Mouse (Mus musculus): ENCODE measurements around the gene Tex9. TPM values are rescaled to one million over a fixed set of nuclear protein-coding genes. Genes with fewer than 3 reads are reported as not detected.
"Not testable (repeated sequence)": the region's sequence is repeated elsewhere in the genome, so short reads cannot be mapped to it uniquely, and the experiment has no call there.

Tex9 gene
- polyA plus RNA-seq, 1 experiment from 2014 or later: 32.6 TPM

DNA sequence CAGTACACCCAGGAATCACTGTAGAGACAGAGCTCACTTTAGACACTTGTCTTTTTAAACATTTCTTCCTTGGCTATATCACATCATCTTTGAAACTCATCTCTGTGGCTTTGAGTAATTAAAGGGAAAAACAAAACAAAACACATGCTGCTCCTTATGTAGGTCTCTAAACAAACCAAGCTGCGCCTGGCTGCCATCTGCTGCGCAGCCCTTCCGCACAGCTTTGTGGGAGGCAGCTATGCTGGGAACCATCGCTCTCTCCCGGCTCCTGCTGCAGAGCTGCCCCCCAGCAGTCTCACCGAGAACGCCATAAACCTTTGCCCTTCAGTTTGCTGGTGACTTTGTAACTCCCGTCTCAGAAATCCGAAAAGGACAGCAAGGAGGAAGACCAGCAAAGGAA is 16.5 kb downstream of the Tex9 start:
- Histone ChIP-seq H3K4me3 (no peak overlapping the region), H3K9me3 (no peaks in the 10 kb centered on the region), H3K27me3 (replicated peaks) (no peaks in the 10 kb centered on the region), H3K36me3 (replicated peaks) (0 out of 2 replicates have a peak, but pooled peaks cover 15% of the 10 kb centered on the region), H3K4me2 (no peak overlapping the region), H3K4me1 (no peaks in the 10 kb centered on the region), H3K27ac (no peak overlapping the region), H3K9ac (no peak overlapping the region)
- ATAC-seq (replicated peaks): no peak
- 92% methylated on average over 9 of the region's 9 CpGs for WGBS

DNA sequence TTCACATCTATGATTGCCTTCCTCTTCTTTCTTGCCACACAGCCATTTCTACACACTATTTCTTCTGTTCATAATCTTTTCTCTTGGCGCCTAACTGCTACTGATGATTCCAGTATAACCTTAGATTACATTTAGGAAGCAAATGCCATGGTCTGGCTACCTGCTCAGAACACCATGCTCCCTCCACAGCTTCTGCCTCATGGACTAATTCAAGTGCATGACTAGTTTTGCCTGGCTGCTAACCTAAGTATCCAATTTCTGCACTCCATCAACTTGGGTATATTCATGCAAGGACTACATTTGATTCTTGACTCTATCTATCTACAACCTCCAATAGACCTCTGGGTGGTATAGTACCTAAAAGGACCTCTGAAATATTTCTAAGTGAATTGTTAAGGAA is 22.2 kb downstream of the Tex9 start:
- Histone ChIP-seq H3K4me3 (no peak overlapping the region), H3K4me1 (no peaks in the 10 kb centered on the region), H3K27me3 (replicated peaks) (no peaks in the 10 kb centered on the region), H3K4me2 (no peak overlapping the region), H3K27ac (no peak overlapping the region), H3K36me3 (replicated peaks) (0 out of 2 replicates have a peak, but pooled peaks cover 6% of the 10 kb centered on the region), H3K9me3 (no peaks in the 10 kb centered on the region), H3K9ac (no peak overlapping the region)
- WGBS: 100% methylated on average over 1 of the region's 1 CpGs
- ATAC-seq (replicated peaks): no peak

DNA sequence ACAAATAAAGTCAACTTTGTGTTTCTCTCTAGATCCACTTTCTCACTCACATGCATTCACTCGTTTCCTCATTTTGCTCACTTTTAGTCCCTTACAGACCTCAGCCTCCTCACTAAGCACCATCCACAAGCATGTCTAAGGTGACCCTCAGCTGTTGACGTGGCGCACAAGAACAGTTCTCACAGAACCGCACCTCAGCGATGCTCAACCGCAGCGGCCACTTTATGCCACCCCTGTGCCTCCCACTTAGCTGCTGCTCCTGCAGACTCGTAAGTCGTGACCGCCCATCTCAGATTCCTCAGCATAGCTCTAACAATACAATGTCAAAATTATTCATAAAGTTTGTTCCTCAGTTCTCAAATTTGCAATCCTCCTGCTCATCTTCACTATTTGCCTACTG is 23.4 kb downstream of the Tex9 start:
- H3K9me3 ChIP-seq: no peaks in the 10 kb centered on the region
- H3K4me3 ChIP-seq: no peak overlapping the region
- H3K27me3 ChIP-seq (replicated peaks): no peaks in the 10 kb centered on the region
- H3K4me1 ChIP-seq: no peaks in the 10 kb centered on the region
- H3K9ac ChIP-seq: no peak overlapping the region
- WGBS: 93% methylated on average over 10 of the region's 10 CpGs
- no peak overlapping the region for H3K4me2 ChIP-seq
- no peak for ATAC-seq (replicated peaks)
- 0 out of 2 replicates have a peak, but pooled peaks cover 6% of the 10 kb centered on the region for H3K36me3 ChIP-seq (replicated peaks)
- H3K27ac ChIP-seq: no peak overlapping the region

DNA sequence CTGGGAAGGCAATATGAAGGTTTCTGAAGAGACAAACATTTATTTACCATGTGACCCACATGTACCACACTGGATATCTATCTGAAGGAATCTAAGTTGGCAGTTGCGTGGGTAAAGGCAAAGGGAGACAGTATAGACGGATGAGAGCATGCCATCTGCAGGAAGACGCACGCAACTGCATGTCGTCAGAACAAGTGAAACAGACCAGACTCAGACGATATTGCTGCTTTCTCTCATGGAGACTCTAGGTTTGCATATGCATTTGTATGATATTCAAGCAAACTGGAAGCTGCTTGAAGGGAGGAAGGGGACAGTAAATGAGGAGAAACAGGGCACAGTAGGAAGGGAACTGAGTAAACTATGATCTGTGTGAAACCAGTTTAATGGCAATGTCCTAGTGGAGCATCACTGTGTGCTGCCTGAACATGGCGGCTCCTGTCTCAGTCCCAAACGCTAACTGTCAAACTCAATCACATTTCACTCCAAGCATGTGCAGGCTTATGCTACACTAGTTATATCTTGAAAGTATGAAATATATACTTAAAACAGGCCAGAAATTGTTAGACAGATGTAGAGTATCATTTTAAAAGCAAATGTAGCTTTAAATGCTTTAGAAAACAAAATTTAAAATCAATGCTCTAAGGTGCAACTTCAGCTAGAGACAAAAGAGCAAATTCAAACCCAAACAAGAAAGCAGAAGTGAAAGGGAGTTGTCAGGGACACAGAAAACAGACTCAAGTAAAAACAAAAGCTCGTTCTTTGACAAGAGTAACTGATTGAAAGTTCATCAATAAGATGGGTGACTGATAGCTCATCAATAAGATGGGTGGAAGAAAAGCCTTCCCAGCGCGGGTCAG is 24.2 kb downstream of the Tex9 start:
- Histone ChIP-seq H3K4me2 (no peak overlapping the region), H3K36me3 (replicated peaks) (0 out of 2 replicates have a peak, but pooled peaks cover 4% of the 10 kb centered on the region), H3K4me3 (no peak overlapping the region), H3K27me3 (replicated peaks) (no peaks in the 10 kb centered on the region), H3K27ac (no peak overlapping the region), H3K9me3 (no peaks in the 10 kb centered on the region), H3K4me1 (no peaks in the 10 kb centered on the region), H3K9ac (no peak overlapping the region)
- WGBS: 71% methylated on average over 11 of the region's 11 CpGs
- ATAC-seq (replicated peaks): no peak

DNA sequence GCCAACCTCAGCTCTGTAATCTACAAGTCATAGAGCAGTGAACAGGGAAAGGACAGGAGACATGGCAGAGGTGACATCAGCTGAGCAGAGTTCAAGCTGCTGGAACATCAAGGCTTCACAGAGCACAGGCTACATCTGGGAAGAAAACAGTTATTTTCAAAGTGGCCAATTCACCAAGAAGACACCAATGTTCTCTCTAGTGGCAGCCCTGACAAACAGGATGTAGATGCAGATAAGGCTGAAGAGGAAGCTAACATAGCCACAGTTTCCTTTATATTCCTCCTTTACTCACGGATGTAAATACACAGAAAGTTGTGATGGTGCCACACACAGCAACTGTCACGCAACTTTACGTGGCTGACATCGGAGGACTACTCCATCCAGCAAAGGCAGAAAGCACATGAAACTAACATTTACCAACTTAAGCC is 26.2 kb downstream of the Tex9 start:
- H3K4me3 ChIP-seq: no peak overlapping the region
- no peak for ATAC-seq (replicated peaks)
- no peaks in the 10 kb centered on the region for H3K27me3 ChIP-seq (replicated peaks)
- 0 out of 2 replicates have a peak, but pooled peaks cover 3% of the 10 kb centered on the region for H3K36me3 ChIP-seq (replicated peaks)
- H3K4me2 ChIP-seq: no peak overlapping the region
- no peaks in the 10 kb centered on the region for H3K4me1 ChIP-seq
- H3K9me3 ChIP-seq: no peaks in the 10 kb centered on the region
- no peak overlapping the region for H3K9ac ChIP-seq
- no peak overlapping the region for H3K27ac ChIP-seq
- WGBS: 88% methylated on average over 4 of the region's 4 CpGs

GRCm38 (mm10) chr9:72464806-72465205 is 27.2 kb downstream of the Tex9 start:
- 95% methylated on average over 1 of the region's 1 CpGs for WGBS
- Histone ChIP-seq H3K36me3 (replicated peaks) (peaks cover 3% of the 10 kb centered on the region; the same call in 1 of the 2 replicates), H3K9ac (no peak overlapping the region), H3K4me2 (no peak overlapping the region), H3K27ac (no peak overlapping the region), H3K4me1 (no peaks in the 10 kb centered on the region), H3K27me3 (replicated peaks) (no peaks in the 10 kb centered on the region), H3K4me3 (no peak overlapping the region), H3K9me3 (no peaks in the 10 kb centered on the region)
- no peak for ATAC-seq (replicated peaks)

- Histone ChIP-seq H3K4me3 (no peak overlapping the region), H3K4me1 (no peaks in the 10 kb centered on the region), H3K9ac (no peak overlapping the region), H3K36me3 (replicated peaks) (peaks cover 3% of the 10 kb centered on the region; the same call in 1 of the 2 replicates), H3K4me2 (no peak overlapping the region), H3K27me3 (replicated peaks) (no peaks in the 10 kb centered on the region), H3K9me3 (no peaks in the 10 kb centered on the region), H3K27ac (no peak overlapping the region)
- ATAC-seq (replicated peaks): no peak
- 95% methylated on average over 2 of the region's 2 CpGs for WGBS
Measured at GRCm38 (mm10) chr9:72462427-72462826, 29.6 kb downstream of the Tex9 start.

GRCm38 (mm10) chr9:72460767-72461166 is 31.2 kb downstream of the Tex9 start:
- Histone ChIP-seq H3K4me1 (no peaks in the 10 kb centered on the region), H3K9me3 (no peaks in the 10 kb centered on the region), H3K4me3 (no peak overlapping the region), H3K27ac (no peak overlapping the region), H3K27me3 (replicated peaks) (no peaks in the 10 kb centered on the region), H3K4me2 (no peak overlapping the region), H3K36me3 (replicated peaks) (peaks cover 3% of the 10 kb centered on the region; the same call in 1 of the 2 replicates), H3K9ac (no peak overlapping the region)
- no peak for ATAC-seq (replicated peaks)
- 87% methylated on average over 3 of the region's 3 CpGs for WGBS

DNA sequence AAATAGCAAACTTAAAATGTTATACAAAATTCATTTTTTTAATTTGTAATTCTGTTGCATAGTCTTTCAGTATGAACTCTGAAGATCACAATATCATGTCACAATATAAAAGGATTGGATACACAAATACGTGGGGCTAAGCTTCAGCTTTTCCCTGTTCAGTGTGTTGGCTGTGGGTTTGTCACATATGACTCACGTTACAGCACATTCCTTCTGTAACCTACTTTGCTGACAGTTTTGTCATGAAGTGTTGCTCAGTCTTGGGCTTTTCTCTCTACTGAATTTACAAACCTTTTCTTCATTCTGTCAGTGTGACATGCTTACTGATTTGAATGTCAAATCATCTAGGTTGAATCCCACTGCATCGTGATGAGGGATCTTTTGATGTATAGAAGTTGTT is 32.3 kb downstream of the Tex9 start:
- H3K9ac ChIP-seq: no peak overlapping the region
- peaks cover 3% of the 10 kb centered on the region; the same call in 1 of the 2 replicates for H3K36me3 ChIP-seq (replicated peaks)
- ATAC-seq (replicated peaks): no peak
- no peaks in the 10 kb centered on the region for H3K9me3 ChIP-seq
- H3K4me1 ChIP-seq: no peaks in the 10 kb centered on the region
- 83% methylated on average over 3 of the region's 3 CpGs for WGBS
- H3K4me2 ChIP-seq: no peak overlapping the region
- no peaks in the 10 kb centered on the region for H3K27me3 ChIP-seq (replicated peaks)
- H3K4me3 ChIP-seq: no peak overlapping the region
- H3K27ac ChIP-seq: no peak overlapping the region

DNA sequence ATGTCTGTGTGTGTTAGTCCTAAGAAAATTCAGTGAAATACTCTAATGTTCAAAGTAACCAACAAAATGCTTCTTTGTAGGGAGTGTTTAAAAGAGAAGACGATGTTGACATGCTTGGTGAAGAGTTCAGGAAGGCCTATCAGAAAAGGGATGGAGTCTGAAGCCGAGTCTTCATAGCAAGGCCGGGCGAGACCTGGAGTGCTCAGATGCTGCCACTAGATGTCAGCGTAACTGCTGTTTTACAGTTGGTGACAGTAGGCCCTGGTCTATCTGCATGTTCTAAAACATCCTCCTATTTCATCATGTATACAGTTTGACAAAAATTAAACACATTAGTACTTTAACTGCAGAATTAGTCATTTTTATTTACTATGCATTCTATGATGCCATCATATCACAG is 33.8 kb downstream of the Tex9 start:
- peak; percentile 78; the same call in 1 of the 2 replicates for ATAC-seq (replicated peaks)
- 19% methylated on average over 5 of the region's 5 CpGs for WGBS
- Histone ChIP-seq H3K27ac (no peak overlapping the region), H3K4me1 (no peaks in the 10 kb centered on the region), H3K9ac (no peak overlapping the region), H3K4me2 (no peak overlapping the region), H3K4me3 (no peak overlapping the region), H3K9me3 (no peaks in the 10 kb centered on the region), H3K36me3 (replicated peaks) (peaks cover 3% of the 10 kb centered on the region; the same call in 1 of the 2 replicates), H3K27me3 (replicated peaks) (no peaks in the 10 kb centered on the region)

- no peaks in the 10 kb centered on the region; the same call in 1 of the 2 replicates for H3K36me3 ChIP-seq (replicated peaks)
- no peak overlapping the region for H3K27ac ChIP-seq
- no peak overlapping the region for H3K9ac ChIP-seq
- 33% methylated on average over 1 of the region's 1 CpGs for WGBS
- no peak for ATAC-seq (replicated peaks)
- H3K27me3 ChIP-seq (replicated peaks): no peaks in the 10 kb centered on the region
- H3K4me2 ChIP-seq: no peak overlapping the region
- no peaks in the 10 kb centered on the region for H3K9me3 ChIP-seq
- no peaks in the 10 kb centered on the region for H3K4me1 ChIP-seq
- no peak overlapping the region for H3K4me3 ChIP-seq
Measured at GRCm38 (mm10) chr9:72456374-72456773, 35.6 kb downstream of the Tex9 start.

DNA sequence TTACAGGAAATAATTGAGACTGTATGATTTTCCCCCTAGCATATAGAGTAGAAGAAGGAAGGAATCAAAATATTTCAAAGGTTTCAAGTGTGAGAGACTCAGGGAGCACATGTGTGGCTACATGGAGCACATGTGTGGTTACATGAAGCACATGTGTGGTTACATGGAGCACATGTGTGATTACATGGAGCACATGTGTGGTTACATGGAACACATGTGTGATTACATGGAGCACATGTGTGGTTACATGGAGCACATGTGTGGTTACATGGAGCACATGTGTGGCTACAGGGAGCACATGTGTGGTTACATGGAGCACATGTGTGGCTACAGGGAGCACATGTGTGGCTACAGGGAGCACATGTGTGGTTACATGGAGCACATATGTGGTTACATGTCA is 37.7 kb downstream of the Tex9 start:
- not testable (repeated sequence) for H3K4me3 ChIP-seq; H3K27me3 ChIP-seq (replicated peaks); H3K27ac ChIP-seq; H3K4me1 ChIP-seq; H3K9me3 ChIP-seq; H3K4me2 ChIP-seq; H3K36me3 ChIP-seq (replicated peaks); ATAC-seq (replicated peaks); H3K9ac ChIP-seq

GRCm38 (mm10) chr9:72451111-72451510 is 40.9 kb downstream of the Tex9 start:
- Histone ChIP-seq H3K27me3 (replicated peaks) (no peaks in the 10 kb centered on the region), H3K4me2 (no peak overlapping the region), H3K36me3 (replicated peaks) (no peaks in the 10 kb centered on the region), H3K27ac (no peak overlapping the region), H3K9me3 (no peaks in the 10 kb centered on the region), H3K9ac (no peak overlapping the region), H3K4me1 (no peaks in the 10 kb centered on the region), H3K4me3 (no peak overlapping the region)
- WGBS: 84% methylated on average over 6 of the region's 6 CpGs
- ATAC-seq (replicated peaks): no peak

All from midbrain, embryonic 15.5 days (tissue).